Mouse (Mus musculus) neural tube, embryonic 12.5 days (tissue): ENCODE results near the gene Nom1. TPM values are rescaled to one million over a fixed set of nuclear protein-coding genes. Genes with fewer than 3 reads are reported as not detected.

Experiments
- ATAC-seq: fragments of 200-750 bp; cut with Nextera tagmentation; 2 replicates; pipeline ENCODE4 v1.8.0; 2017; ENCODE audit warnings: low read depth, mild to moderate bottlenecking, moderate TSS enrichment, moderate library complexity; ENCODE audit not compliant: low FRiP score
- H3K27ac ChIP-seq: fragments of 300-500 bp; sonication (generic); 2 replicates; pipeline ENCODE4 v1.5.1; 2016
- H3K27me3 ChIP-seq: fragments of 300-500 bp; sonication (generic); replicated peaks from 2 replicates; pipeline ENCODE4 v1.6.1; 2016; ENCODE audit warnings: mild to moderate bottlenecking
- H3K36me3 ChIP-seq: fragments of 300-500 bp; sonication (generic); 2 replicates; pipeline ENCODE4 v1.6.1; 2016; ENCODE audit warnings: mild to moderate bottlenecking
- H3K4me1 ChIP-seq: fragments of 300-500 bp; sonication (generic); 2 replicates; pipeline ENCODE4 v1.6.1; 2016
- H3K4me2 ChIP-seq: fragments of 300-500 bp; sonication (generic); replicated peaks from 2 replicates; pipeline ENCODE4 v1.6.1; 2016; ENCODE audit warnings: mild to moderate bottlenecking
- H3K4me3 ChIP-seq: fragments of 300-500 bp; sonication (generic); 2 replicates; pipeline ENCODE4 v1.5.1; 2016
- H3K9ac ChIP-seq: fragments of 300-500 bp; sonication (generic); 2 replicates; pipeline ENCODE4 v1.6.1; 2016; ENCODE audit warnings: mild to moderate bottlenecking
- H3K9me3 ChIP-seq: fragments of 300-500 bp; sonication (generic); 2 replicates; pipeline ENCODE4 v1.6.1; 2016; ENCODE audit warnings: mild to moderate bottlenecking
- WGBS: fragments of 180-500 bp; shearing (Covaris S2); methylation state at CpG from one replicate; pipeline ENCODE4 v1.1.7; 2016; 5-methylcytosine and 5-hydroxymethylcytosine counted together
- polyA plus RNA-seq: library from polyadenylated mRNA; unstranded; fragments of >200 nt; fragmentation: Nextera tagmentation; extraction: Ambion mirVana; gene quantifications from 2 replicates; pipeline ENCODE4 v1.2.1, GENCODE M21; 2016

Nom1 gene
- polyA plus RNA-seq, 1 experiment from 2014 or later: 25.0 TPM

DNA sequence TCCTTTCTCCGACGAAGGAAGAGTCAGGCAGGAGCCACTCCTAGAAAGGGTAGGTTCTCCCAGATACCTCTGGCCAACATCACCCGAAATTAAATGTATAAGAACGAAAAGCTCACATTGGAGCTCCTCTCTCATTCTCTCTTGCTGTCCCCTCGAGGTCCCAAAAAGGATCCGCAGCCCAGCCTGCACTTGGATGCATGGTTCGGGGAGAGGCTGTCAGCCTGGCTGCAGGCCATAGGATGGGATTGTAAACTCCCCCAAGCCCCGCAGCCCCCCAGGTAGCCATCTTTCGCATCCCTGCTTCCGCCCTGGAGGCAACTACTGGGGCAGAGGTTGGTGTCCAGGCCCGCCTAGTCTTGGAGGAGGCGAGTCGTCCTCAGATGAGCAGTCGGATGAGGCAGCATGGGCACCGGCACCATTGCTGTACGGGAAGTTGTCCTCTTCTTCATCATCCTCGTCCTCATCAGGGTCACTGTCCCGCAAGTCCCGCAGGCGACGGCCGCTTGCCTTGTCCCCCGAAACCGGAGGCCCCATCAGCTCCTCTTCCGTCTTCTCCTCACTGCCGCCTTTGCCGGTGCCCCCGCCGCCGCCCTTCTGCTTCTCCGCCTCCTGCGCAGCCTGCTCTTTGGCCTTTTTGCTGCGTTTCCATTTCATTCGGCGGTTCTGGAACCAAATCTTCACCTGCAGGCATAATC lies 39.2 kb downstream of the Nom1 start:
- Histone ChIP-seq H3K9me3 (no peaks in the 10 kb centered on the region), H3K4me1 (peaks cover 17% of the 10 kb centered on the region), H3K4me2 (no peak overlapping the region; the same call in 1 of the 2 replicates), H3K27ac (no peak overlapping the region), H3K4me3 (peak overlapping the region; percentile 16; the same call in 1 of the 2 replicates), H3K9ac (no peak overlapping the region), H3K36me3 (no peaks in the 10 kb centered on the region), H3K27me3 (peaks cover 99% of the 10 kb centered on the region)
- 1% methylated on average over 35 of the region's 35 CpGs for WGBS
- no peak for ATAC-seq

DNA sequence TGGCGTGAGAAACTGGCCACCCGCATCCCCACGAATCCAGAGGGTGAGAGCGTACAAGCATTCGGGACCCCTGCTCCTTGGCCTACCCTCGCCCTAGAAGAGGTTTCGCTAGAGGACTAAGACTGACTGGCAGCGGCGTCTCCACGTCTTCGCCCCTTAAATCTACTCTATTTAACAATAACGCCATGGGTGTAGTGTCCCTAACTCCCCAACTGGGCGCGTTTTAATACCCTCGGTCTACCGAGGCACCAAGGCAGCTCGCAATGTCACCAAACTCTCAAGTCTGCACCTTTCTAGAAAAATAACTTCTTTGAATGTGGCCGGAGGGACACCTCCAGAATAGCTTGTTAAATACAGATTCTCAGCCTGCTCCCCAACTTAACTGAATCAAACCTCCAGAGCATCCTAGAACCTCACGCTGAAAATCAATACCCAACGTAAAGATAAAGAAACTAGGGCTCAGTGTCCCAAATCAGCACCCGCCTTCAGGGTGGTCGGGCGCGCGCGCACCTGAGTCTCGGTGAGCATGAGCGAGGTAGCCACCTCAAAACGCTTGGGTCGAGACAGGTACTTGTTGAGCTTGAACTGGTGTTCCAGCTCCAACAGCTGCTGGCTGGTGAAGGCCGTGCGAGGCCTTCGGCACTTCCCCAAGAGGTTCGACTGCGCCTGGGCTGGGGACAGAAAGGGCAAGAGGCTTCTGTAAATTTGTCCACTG lies 39.9 kb downstream of the Nom1 start:
- no peak for ATAC-seq
- 1% methylated on average over 35 of the region's 35 CpGs for WGBS
- Histone ChIP-seq H3K27me3 (peaks cover 100% of the 10 kb centered on the region), H3K4me1 (peaks cover 19% of the 10 kb centered on the region), H3K27ac (no peak overlapping the region), H3K9me3 (no peaks in the 10 kb centered on the region), H3K36me3 (no peaks in the 10 kb centered on the region), H3K4me2 (no peak overlapping the region; the same call in 1 of the 2 replicates), H3K9ac (no peak overlapping the region), H3K4me3 (no peak overlapping the region)

DNA sequence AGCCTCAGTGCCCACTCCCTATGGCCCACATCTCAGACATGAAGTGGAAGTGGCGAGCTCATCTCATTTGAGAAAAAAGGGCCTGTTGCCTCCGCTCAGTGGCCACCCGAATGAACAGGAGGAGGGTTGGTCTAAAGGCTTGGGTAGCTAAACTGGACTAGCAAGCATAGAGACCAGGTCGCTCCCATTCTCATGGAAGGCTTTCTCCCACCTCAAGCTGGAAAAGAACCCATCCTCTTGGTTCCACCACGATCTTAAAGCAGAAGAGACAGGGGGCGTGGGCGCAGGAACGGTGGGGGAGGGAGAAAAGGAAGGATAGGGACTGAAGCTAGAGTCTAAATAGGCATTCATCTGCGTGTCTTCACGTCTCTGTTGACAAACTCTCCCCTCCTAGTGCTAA lies 40.6 kb downstream of the Nom1 start:
- H3K4me3 ChIP-seq: peak overlapping the region; percentile 8; the same call in 1 of the 2 replicates
- peaks cover 19% of the 10 kb centered on the region for H3K4me1 ChIP-seq
- no peak for ATAC-seq
- no peaks in the 10 kb centered on the region for H3K36me3 ChIP-seq
- H3K27ac ChIP-seq: no peak overlapping the region
- WGBS: 2% methylated on average over 10 of the region's 10 CpGs
- H3K9ac ChIP-seq: no peak overlapping the region
- H3K4me2 ChIP-seq: no peak overlapping the region
- H3K9me3 ChIP-seq: no peaks in the 10 kb centered on the region
- H3K27me3 ChIP-seq: peaks cover 100% of the 10 kb centered on the region

DNA sequence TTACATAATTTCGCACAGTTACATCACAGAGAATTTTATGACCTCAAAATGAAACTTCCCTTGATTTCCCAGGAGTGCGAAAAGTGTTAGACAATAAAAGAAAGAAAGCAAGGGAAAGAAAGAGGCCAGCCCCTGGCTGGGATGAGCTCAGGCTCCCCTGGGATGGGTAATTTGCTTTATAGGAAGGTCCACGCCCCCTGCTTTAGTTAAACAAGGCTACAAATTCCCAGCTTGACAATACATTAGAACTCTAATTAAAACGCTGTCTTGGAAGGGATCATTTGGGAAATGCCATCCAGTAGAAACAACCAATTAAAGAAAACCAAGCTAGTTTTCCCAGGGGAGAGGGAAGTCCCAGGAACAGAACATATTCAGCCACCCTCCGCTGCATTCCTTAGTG lies 41.1 kb downstream of the Nom1 start:
- 1% methylated on average over 5 of the region's 5 CpGs for WGBS
- Histone ChIP-seq H3K4me2 (no peak overlapping the region), H3K4me1 (peaks cover 19% of the 10 kb centered on the region), H3K9ac (no peak overlapping the region), H3K27ac (no peak overlapping the region), H3K4me3 (peak overlapping the region; percentile 9; the same call in 1 of the 2 replicates), H3K36me3 (no peaks in the 10 kb centered on the region), H3K9me3 (no peaks in the 10 kb centered on the region), H3K27me3 (peaks cover 100% of the 10 kb centered on the region)
- no peak; the same call in 1 of the 2 replicates for ATAC-seq

DNA sequence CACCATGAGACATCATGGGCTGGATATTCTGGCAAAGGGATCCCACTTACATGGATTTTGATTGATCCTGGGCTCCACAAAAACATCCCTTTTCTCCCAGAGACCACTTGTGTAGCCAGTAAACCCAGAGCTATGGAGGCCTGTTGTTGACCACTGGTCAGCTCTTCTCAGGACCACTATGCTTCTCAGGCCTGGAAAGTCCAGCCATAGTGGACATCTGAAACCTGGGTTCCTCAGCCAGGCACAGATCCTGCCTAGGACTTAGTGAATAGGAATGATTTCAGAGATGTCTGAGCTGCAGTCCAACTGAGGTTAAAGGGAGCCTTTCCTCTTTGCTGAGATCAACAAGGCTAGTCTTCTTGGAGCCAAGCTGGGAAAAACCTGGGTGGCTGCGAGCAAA lies 41.6 kb downstream of the Nom1 start:
- H3K4me1 ChIP-seq: peaks cover 19% of the 10 kb centered on the region
- H3K4me3 ChIP-seq: peak overlapping the region; percentile 9; the same call in 1 of the 2 replicates
- no peaks in the 10 kb centered on the region for H3K36me3 ChIP-seq
- WGBS: 0% methylated on average over 1 of the region's 1 CpGs
- no peak overlapping the region for H3K27ac ChIP-seq
- peaks cover 100% of the 10 kb centered on the region for H3K27me3 ChIP-seq
- 0 out of 2 replicates have a peak overlapping the region, but pooled peaks have one; percentile 7 for H3K4me2 ChIP-seq
- no peak overlapping the region for H3K9ac ChIP-seq
- no peaks in the 10 kb centered on the region for H3K9me3 ChIP-seq
- ATAC-seq: no peak

DNA sequence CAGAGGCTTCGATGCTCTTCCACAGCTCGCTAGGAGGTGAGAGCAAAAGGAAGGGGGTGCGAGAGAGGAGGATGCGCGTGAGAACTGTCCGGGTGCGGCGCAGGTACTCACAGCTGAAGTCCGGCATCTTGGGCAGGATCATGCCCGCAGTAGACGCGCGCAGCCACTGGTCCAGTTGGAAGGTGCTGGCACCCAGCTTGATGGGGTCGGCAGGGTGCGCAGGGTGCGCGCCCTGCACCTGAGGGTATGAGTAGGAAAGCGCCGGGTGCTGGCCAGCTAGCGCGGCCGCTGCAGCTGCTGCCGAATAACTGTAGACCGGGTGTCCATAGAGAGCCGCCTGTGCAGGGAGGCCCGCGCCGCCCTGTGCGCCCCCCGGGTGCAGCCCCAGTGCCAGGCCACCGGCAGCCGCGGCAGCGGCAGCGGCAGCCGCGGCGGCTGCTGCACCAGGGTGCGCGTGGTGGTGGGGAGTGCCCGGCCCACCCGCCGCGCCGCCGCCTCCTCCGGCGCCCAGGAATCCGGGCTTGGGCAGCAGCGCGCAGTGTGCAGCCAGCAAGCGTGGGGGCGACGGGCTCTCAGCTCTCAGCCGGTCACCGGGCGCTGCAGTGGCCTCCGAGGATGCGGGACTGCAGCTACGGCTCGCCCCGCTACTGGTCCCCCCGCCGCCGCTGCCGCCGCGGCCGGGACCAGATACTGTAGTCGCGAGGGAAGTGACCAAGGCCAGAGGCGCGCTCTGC lies 43.2 kb downstream of the Nom1 start:
- H3K9me3 ChIP-seq: no peaks in the 10 kb centered on the region
- peak overlapping the region; percentile 55 for H3K4me2 ChIP-seq
- H3K4me1 ChIP-seq: peaks cover 19% of the 10 kb centered on the region
- no peaks in the 10 kb centered on the region for H3K36me3 ChIP-seq
- under 1% methylated on average over 72 of the region's 73 CpGs for WGBS
- H3K27ac ChIP-seq: 0 out of 2 replicates have a peak overlapping the region, but pooled peaks have one; percentile 20
- peak overlapping the region; percentile 34 for H3K4me3 ChIP-seq
- peaks cover 100% of the 10 kb centered on the region for H3K27me3 ChIP-seq
- 0 out of 2 replicates have a peak, but pooled peaks have one; percentile 9 for ATAC-seq
- H3K9ac ChIP-seq: peak overlapping the region; percentile 26

DNA sequence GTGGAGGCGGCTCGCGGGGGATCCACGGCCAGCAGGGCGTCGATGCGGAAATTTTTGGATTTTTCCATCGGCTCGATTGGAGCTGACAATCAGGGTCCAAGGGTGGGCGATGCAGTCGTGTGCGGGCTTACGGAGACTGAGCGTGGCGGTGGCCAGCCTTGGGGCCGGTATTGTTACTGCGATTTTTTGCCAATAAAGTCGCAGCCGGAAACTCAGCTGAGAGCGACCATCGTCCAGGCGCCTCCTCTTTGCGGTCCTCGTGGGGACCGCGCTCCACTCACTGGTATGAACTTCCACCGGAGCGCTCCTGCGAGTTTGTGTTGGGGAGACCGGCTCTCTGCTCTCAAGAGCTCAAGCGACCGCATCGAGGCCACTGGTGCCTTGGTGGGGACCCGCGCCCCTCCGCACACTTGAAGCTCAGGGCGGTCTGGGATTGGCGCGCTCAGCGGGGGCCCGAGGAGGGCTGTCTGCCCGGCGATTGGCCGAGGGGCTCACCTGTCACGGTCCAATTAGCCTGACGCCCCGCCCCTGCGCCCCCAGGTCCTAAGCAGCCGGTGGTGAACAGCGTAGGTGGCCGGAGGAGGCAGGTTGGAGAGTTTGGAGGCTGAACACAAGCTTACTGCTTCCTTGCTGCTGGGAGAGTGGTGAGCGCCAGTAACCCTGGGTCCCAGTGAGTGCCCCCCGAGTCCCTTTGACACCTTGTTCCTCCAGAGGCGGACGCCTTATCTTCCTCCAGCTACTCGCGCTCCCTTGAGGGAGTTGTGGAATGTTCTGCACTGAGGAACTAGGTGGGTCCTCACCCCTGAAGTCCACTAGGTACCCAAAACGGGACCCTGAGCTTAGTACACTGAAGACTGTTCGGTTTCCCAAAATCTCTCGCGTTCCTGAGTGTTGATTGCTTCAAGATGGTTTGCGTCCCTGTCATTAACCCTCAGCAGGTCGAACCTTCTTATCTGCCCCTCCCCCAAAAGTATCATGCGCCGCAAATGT lies 44.0 kb downstream of the Nom1 start, which contains the start of gene Mnx1:
TSS of gene Mnx1 (minus strand) at position 263 of the 990 bp plus-strand sequence.
- ATAC-seq: peak; percentile 26; the same call in 1 of the 2 replicates

DNA sequence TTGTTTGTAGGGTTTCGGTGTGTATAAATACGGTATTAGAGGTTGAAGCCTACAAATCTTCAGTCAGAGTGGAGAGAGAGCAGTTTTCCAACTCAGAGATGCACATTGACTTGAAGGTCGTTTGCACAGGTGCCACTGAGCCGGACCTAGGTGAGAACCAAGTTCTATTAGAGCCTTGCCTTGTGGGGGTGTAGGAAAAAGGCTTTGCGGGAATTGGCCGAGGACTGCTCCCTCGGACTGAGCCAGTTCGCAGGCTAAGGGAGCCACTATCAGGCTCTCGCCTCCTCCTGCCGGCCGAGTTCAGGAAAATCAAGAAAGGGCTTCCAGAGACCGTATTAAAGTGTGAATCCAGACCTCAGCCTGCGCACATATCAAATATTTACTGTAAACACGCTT lies 44.7 kb downstream of the Nom1 start:
- Histone ChIP-seq H3K9ac (no peak overlapping the region), H3K4me2 (no peak overlapping the region), H3K4me3 (no peak overlapping the region), H3K27me3 (peaks cover 100% of the 10 kb centered on the region), H3K36me3 (no peaks in the 10 kb centered on the region), H3K27ac (no peak overlapping the region), H3K4me1 (peaks cover 19% of the 10 kb centered on the region), H3K9me3 (no peaks in the 10 kb centered on the region)
- WGBS: 0% methylated on average over 14 of the region's 14 CpGs
- ATAC-seq: no peak; the same call in 1 of the 2 replicates

More for the DNA sequence above, 44.0 kb downstream of the Nom1 start, which contains the start of gene Mnx1:
- H3K36me3 ChIP-seq: no peaks in the 10 kb centered on the region
- H3K9ac ChIP-seq: peak within 1 kb of the TSS; percentile 26
- peak within 1 kb of the TSS; percentile 55 for H3K4me2 ChIP-seq
- 0 out of 2 replicates have a peak within 1 kb of the TSS, but pooled peaks have one; percentile 20 for H3K27ac ChIP-seq
- H3K9me3 ChIP-seq: no peaks in the 10 kb centered on the region
- peaks cover 19% of the 10 kb centered on the region for H3K4me1 ChIP-seq
- H3K27me3 ChIP-seq: peaks cover 100% of the 10 kb centered on the region
- WGBS: under 1% methylated on average over 65 of the region's 65 CpGs
- peak within 1 kb of the TSS; percentile 34 for H3K4me3 ChIP-seq

DNA sequence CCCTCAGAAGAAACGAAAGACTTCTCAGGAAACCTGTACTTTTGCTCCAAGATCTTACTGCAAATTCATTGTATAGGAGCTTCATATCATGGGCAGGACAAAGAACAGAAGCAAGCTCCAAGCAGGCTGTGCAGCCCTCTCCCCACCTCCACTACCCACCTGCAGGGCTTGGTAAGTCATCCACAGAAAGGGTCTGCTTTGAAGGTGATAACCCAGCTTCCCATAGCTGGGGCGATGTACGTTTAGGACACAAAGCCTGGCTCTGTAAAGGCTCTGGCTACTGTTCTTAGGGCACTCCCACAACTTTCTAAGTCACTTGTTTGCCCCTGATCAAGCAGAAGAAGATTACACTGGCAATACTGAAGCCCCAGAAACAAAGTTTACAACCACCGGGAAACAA lies 49.3 kb downstream of the Nom1 start:
- H3K36me3 ChIP-seq: no peaks in the 10 kb centered on the region
- H3K9me3 ChIP-seq: no peaks in the 10 kb centered on the region
- no peak overlapping the region for H3K9ac ChIP-seq
- no peak overlapping the region for H3K27ac ChIP-seq
- ATAC-seq: no peak
- no peak overlapping the region for H3K4me3 ChIP-seq
- no peak overlapping the region for H3K4me2 ChIP-seq
- peaks cover 6% of the 10 kb centered on the region; the same call in 1 of the 2 replicates for H3K4me1 ChIP-seq
- 3% methylated on average over 4 of the region's 4 CpGs for WGBS
- peaks cover 97% of the 10 kb centered on the region for H3K27me3 ChIP-seq

DNA sequence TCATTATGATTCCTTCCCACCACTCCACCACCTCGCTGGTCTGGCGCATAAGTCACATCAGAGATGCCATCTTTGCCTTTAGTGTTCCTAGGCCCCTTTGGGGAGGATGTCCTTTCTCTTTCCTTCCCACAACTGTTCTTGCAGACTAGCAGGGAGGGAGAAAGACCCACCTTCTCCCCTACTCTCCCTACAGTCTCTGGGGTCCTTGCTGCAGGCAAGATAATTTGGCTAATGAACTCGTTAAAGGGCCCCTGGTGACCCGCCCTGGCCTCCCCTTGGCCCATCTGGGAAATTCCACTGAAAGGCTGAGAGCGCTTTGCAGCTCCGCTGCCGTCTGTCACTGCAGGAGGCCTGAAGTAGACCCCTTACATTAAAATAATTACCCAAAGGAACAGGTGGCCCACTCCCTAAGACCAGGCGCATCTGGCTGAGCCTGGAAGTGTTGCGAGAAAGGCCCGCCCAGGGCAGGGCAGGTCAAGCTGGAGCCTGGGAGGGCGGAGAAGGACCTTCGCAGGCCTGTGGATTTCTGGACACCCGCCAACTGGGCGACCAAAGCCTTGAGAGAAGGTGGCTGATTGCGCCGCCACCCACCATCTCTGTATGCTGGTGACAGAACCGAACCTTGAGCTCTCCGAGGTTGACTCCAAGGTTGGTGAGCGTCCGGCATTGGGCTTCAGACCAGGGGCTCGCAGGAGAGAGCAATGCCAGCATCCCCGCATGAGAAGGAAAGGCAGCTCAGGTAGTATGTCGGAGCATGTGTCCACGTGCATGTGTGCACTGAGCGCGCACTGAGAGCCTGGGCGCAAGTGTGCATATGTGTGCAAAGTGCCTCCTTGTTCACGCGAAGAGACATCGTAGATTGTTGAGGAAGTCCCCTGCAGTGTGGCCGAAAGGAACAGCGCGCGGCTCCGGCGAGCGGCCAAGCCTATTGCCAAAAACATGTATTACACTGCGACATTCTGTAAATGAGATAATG lies 50.8 kb downstream of the Nom1 start:
- under 1% methylated on average over 38 of the region's 38 CpGs for WGBS
- peaks cover 97% of the 10 kb centered on the region for H3K27me3 ChIP-seq
- peaks cover 5% of the 10 kb centered on the region; the same call in 1 of the 2 replicates for H3K4me1 ChIP-seq
- H3K36me3 ChIP-seq: no peaks in the 10 kb centered on the region
- H3K4me3 ChIP-seq: no peak overlapping the region
- no peak overlapping the region; the same call in 1 of the 2 replicates for H3K4me2 ChIP-seq
- no peaks in the 10 kb centered on the region for H3K9me3 ChIP-seq
- no peak overlapping the region for H3K27ac ChIP-seq
- no peak overlapping the region for H3K9ac ChIP-seq
- ATAC-seq: no peak
